Mouse (Mus musculus): ENCODE measurements around the gene Ccm2.

Gene Ccm2

GRCm38 (mm10) chr11:6603224-6603623, 56.5 kb downstream of the Ccm2 start:
- no peak for DNase-seq (ENCODE audit: low read depth, low spot score)

DNA sequence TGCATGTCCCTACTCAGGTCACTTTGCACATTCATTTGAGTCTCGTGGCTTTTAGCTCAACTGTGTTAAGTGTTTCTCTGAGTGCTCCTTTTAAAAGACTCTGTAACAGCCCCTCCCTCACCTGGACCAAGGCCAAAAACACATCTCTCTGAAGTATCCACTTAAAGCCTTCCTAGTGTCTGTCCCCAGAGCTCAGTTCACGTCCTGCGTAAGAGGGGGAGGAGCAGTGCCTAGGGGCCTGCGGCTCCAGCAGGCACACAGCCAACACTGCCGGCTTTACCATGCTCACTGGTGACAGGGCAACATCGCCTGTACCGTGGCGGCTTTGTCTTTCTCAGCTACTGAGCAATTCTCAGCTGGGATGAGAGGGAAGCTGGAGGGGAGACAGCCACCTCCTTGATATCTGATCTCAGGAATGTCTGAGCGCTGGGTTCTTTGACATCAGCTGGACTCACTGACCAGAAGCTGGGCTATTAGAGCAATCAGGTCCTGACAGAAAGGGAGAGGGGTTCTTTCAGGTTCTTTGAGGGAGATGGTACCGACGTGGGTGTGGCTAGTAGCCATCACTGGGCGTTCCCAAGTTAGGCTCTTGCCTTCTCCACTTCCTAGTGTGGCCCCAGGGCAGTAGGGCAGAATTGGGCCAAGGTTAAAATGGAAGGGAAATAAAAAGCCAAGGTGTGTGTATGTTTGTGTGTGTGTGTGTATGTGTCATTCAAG, 57.4 kb downstream of the Ccm2 start:
- DNase-seq (ENCODE audit: low read depth, low spot score) = no peak

DNA sequence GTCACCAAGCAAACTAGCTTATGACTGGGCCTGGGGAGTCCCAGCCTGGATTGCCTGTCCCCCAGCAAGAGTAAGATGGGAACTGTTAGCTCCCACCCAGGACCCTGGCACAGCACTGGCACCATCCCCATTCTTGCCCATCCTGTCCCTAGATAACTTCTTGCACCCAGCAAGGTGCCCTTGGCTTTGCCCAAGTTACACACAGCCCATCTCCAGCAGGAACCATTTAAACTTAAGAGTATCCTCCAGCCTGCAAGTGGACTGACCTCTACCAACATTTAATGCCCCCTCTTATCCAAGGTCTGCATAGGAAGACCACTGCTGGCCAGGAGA, 57.9 kb downstream of the Ccm2 start:
- DNase-seq (ENCODE audit: low read depth, low spot score) = no peak

GRCm38 (mm10) chr11:6605021-6605481, 58.4 kb downstream of the Ccm2 start:
- DNase-seq (ENCODE audit: low read depth, low spot score) = no peak

- DNase-seq (ENCODE audit: low read depth, low spot score) = no peak
Observed at GRCm38 (mm10) chr11:6605491-6606399, 59.1 kb downstream of the Ccm2 start, which contains the start of gene Nacad. Gene Nacad, minus strand, starts transcription at chr11:6606053.

DNA sequence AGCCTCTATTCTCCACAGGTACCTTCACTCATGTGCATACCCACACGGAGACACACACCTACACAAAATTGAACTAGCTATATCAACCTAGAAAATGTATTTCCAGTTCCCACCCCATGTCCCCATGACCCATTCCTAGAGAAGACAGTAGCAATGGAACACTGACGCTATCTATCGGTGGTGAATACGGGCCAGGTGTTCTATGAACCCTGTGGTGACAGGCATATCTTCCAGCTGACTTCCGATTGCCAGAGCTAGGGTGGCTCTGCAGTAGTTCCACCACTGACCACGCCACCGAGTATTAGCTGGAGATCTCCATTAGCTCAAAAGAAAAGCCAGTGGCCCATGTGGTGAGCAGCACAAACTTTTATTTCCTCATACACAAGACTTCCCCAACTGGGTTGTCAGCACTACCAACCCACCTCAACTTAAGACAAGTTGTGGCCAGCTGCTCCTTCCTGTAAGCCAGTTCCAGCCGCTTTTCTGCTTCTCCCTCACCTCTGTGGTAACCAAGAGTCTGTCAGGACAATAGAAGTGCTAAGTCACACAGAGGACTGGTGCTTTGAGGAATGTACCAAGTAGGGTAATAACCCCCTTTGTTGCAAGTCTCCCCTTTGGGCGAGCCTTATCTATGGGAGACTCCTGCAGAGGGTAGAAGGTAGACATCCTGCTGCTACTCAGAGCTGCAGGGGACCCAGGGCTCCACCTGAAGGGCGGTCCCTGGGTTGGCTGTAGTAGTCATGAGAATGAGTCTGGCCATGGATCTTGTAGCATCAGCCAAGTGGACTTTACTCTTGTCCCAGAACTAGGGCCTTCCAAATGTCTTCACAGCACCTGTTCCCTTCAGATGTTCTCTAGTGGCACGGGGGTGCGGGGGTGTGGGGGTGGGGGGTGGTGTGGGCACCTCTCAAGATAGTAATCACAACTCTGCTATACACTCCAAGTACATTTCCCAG, 68.8 kb downstream of the Ccm2 start:
- no peak for DNase-seq (ENCODE audit: low read depth, low spot score)

- DNase-seq (ENCODE audit: low read depth, low spot score) = no peak
Observed at GRCm38 (mm10) chr11:6623704-6624103, 77.0 kb downstream of the Ccm2 start.

DNA sequence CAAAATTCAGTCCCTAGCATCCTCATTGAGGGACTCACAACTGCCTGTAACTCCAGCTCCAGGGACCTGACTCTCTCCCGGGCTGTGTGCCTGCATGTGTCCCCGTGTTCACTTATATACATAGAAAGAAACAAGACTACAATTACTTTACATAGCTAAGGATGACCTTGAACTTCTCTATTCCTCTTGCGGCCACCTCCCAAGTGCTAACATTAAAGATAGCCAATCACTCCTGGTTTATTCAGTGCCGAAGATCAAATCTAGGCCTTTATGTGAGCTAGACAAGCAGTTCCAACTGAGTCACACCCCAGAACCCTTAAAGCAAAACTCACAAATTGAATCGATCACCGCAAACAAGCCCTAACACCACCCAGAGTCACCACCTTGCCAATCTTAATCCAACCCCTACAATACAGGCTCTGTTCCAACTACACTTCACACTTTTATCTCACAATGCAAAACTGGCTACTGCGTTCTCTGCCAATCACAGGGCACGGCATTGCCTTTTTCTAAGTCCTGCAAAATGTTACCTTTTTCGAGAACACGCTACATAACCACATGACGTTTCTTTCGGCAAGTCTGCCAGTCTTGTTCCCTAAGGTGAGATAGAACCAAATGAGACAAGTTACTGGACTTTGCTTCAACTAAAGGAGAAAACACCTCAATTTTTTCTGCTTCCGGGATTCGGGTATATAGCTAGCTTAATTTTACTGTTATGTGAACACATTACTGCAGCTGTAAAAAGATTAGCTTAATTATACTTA, 78.1 kb downstream of the Ccm2 start:
- DNase-seq (ENCODE audit: low read depth, low spot score) = no peak

GRCm38 (mm10) chr11:6625478-6626387, 79.0 kb downstream of the Ccm2 start, which contains the start of gene Tbrg4:
Gene Tbrg4, minus strand, starts transcription at chr11:6626067.
- DNase-seq (ENCODE audit: low read depth, low spot score) = peak; percentile 97

GRCm38 (mm10) chr11:6626388-6626772, 79.7 kb downstream of the Ccm2 start:
- DNase-seq (ENCODE audit: low read depth, low spot score) = no peak

DNA sequence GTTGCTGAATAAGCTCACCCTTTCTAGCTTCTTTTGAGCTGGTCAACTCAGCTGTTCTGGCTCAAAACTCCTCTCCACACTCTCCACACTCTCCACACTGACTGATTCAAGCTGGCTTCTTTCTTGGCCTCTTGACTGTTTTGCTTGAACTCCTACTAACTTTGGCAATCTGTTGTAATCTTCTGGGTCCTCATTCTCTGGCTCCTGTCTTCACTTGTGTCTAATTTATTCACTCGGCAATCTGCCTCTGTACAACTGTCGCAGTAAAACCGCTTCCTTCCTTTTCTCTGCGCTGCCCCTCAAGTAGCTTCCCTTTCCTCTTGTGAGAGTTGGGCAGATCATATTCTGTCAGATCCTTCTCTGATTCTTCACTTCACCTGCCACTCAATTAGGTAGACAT, 81.0 kb downstream of the Ccm2 start:
- DNase-seq (ENCODE audit: low read depth, low spot score) = peak; percentile 71

DNA sequence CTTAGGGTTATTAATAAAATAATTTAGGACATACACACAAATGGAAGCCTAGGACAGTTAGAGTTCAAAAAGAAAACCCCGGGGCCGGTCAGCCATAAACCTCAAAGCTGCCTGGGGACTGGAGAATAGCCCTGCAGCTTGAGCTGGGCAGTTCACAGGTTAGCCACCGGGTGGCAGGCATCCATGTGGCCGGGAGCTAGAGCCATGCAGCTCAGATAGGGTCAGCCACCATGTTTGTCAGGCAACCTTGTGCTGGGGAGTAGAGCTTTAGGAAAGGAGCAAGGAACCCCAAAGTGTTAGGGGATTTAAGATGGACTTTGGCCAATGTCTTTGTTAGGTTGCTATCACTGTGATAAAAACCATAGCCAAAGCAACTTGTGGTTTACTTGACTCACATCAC, 81.9 kb downstream of the Ccm2 start:
- peak; percentile 55 for DNase-seq (ENCODE audit: low read depth, low spot score)

DNA sequence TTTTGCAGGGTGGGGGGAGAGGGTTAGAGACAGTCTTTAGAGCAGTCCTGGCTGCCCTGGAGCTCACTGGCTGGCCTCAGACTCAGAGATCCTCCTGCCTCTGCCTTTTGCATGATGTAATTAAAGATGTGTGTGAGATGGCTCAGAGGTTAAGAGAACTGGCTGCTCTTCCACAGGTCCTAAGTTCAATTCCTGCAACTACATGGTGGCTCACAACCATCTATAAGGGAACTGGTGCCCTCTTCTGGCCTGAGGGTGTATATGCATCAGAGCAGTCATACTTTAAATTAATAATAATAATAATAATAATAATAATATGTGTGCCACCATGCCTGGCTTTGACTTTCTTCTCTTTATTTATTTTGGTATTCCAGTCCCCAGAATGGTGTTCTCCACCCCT, 83.0 kb downstream of the Ccm2 start:
- DNase-seq (ENCODE audit: low read depth, low spot score) = peak; percentile 67

DNA sequence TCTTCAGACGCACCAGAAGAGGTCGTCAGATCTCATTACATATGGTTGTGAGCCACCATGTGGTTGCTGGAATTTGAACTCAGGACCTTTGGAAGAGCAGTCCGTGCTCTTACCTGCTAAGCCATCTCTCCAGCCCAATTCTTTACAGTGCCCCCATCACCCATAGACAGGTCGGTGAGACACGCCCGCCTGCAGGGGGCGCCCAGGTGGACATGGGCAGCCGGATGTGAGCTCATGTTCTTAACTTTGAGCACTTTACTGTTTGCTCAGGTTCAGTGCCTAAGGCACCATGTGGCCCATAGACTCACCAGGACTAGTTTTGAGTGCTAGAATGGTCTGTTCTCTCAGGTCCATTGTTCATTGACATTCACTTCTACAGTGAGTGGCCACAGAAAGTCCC, 89.5 kb downstream of the Ccm2 start:
- no peak for DNase-seq (ENCODE audit: low read depth, low spot score)

- DNase-seq (ENCODE audit: low read depth, low spot score) = no peak
Observed at GRCm38 (mm10) chr11:6638537-6638936, 91.8 kb downstream of the Ccm2 start, which contains the start of gene Wap. Gene Wap, minus strand, starts transcription at chr11:6638637.

DNA sequence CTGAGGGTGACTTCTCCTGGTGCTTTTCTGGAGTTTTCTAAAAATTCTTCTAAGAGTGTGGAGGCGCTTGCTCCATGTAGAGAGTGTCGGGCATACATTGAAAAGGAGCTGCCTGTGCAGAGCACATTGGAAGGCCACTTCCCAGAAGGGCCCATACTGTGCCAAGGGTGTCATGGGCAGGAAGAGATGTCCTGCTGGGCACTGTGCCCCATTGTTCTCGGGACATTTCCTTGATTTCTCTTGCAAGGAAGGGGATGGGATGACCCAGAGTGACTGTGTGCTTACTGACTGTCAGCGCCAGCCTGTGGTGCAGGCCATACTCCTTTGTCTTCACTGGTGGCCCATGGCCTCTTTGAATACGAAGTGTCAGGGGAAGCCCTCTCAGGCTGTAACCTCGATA, 92.4 kb downstream of the Ccm2 start:
- DNase-seq (ENCODE audit: low read depth, low spot score) = no peak

DNA sequence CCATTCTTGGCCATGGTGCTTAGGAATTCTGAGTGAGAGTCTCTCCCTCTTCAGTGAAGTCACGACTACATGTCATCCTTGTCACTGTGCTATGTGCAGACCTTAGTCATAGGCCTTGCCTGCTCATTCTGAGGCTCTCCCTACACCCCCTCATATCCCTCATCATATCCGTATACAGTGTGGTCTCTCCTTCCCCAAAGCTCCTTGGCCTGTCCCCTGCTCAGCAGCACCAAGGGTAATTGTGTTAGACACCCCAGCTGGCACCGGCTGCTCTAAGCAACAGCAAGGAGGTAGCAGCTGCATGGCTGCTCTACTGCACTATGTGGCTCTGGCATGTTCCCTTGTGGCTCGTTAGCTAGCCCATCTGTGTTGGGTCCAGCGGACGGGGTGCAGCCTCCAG, 97.9 kb downstream of the Ccm2 start:
- no peak for DNase-seq (ENCODE audit: low read depth, low spot score)
